Mouse (Mus musculus): ENCODE measurements at regions not wholly inside any gene's neighbourhood (a gene's known extent, or its start where the extent isn't known, plus 50 kb on each side); places are given as distances from the start of the nearest gene placed in this dataset.

- WGBS, result 76% methylated on average over 3 of the region's 3 CpGs
- H3K27me3 ChIP-seq (ENCODE audit: control insufficient read depth, insufficient read depth, low read length), result no peaks in the 10 kb centered on the region
- no peak overlapping the region for H3K4me3 ChIP-seq (replicated peaks; ENCODE audit: low read length)
- no peak overlapping the region for H3K27ac ChIP-seq (ENCODE audit: low read length)
- no peak overlapping the region for H3K4me2 ChIP-seq (ENCODE audit: low read depth, low read length)
- H3K9me3 ChIP-seq (replicated peaks; ENCODE audit: control insufficient read depth, low read length), result no peaks in the 10 kb centered on the region
- no peak for ATAC-seq (ENCODE audit: insufficient read depth, low FRiP score)
- no peaks in the 10 kb centered on the region for H3K36me3 ChIP-seq (ENCODE audit: control insufficient read depth, insufficient read depth, low read length)
- H3K4me1 ChIP-seq (ENCODE audit: control insufficient read depth, insufficient read depth, low read length), result no peaks in the 10 kb centered on the region
- no peak overlapping the region for H3K9ac ChIP-seq (ENCODE audit: low read length)
These were observed 662.0 kb downstream of the Stpg2 start for GRCm38 (mm10) chr3:139867499-139867898.

- no peaks in the 10 kb centered on the region for H3K36me3 ChIP-seq (ENCODE audit: control insufficient read depth, insufficient read depth, low read length)
- no peak overlapping the region for H3K9ac ChIP-seq (ENCODE audit: low read length)
- no peak overlapping the region for H3K4me3 ChIP-seq (replicated peaks; ENCODE audit: low read length)
- H3K9me3 ChIP-seq (replicated peaks; ENCODE audit: control insufficient read depth, low read length), result no peaks in the 10 kb centered on the region
- no peak for ATAC-seq (ENCODE audit: insufficient read depth, low FRiP score)
- H3K27me3 ChIP-seq (ENCODE audit: control insufficient read depth, insufficient read depth, low read length), result no peaks in the 10 kb centered on the region
- WGBS, result 75% methylated on average over 3 of the region's 3 CpGs
- H3K4me2 ChIP-seq (ENCODE audit: low read depth, low read length), result no peak overlapping the region
- H3K4me1 ChIP-seq (ENCODE audit: control insufficient read depth, insufficient read depth, low read length), result no peaks in the 10 kb centered on the region
- no peak overlapping the region for H3K27ac ChIP-seq (ENCODE audit: low read length)
These were observed 664.3 kb downstream of the Stpg2 start for GRCm38 (mm10) chr3:139869779-139870178.

- no peak overlapping the region for H3K27ac ChIP-seq (ENCODE audit: low read length)
- H3K27me3 ChIP-seq (ENCODE audit: control insufficient read depth, insufficient read depth, low read length), result no peaks in the 10 kb centered on the region
- no peak overlapping the region for H3K4me2 ChIP-seq (ENCODE audit: low read depth, low read length)
- H3K9ac ChIP-seq (ENCODE audit: low read length), result no peak overlapping the region
- no peaks in the 10 kb centered on the region for H3K36me3 ChIP-seq (ENCODE audit: control insufficient read depth, insufficient read depth, low read length)
- no peaks in the 10 kb centered on the region for H3K9me3 ChIP-seq (replicated peaks; ENCODE audit: control insufficient read depth, low read length)
- no peak for ATAC-seq (ENCODE audit: insufficient read depth, low FRiP score)
- 63% methylated on average over 14 of the region's 14 CpGs for WGBS
- H3K4me1 ChIP-seq (ENCODE audit: control insufficient read depth, insufficient read depth, low read length), result no peaks in the 10 kb centered on the region
- H3K4me3 ChIP-seq (replicated peaks; ENCODE audit: low read length), result no peak overlapping the region
These were observed 680.7 kb downstream of the Stpg2 start for GRCm38 (mm10) chr3:139885942-139886860.

GRCm38 (mm10) chr3:139887265-139887664, 681.8 kb downstream of the Stpg2 start:
- WGBS, result 51% methylated on average over 5 of the region's 5 CpGs
- no peak overlapping the region for H3K9ac ChIP-seq (ENCODE audit: low read length)
- no peak overlapping the region for H3K4me2 ChIP-seq (ENCODE audit: low read depth, low read length)
- no peak for ATAC-seq (ENCODE audit: insufficient read depth, low FRiP score)
- no peaks in the 10 kb centered on the region for H3K27me3 ChIP-seq (ENCODE audit: control insufficient read depth, insufficient read depth, low read length)
- H3K4me1 ChIP-seq (ENCODE audit: control insufficient read depth, insufficient read depth, low read length), result no peaks in the 10 kb centered on the region
- no peaks in the 10 kb centered on the region for H3K36me3 ChIP-seq (ENCODE audit: control insufficient read depth, insufficient read depth, low read length)
- no peak overlapping the region for H3K4me3 ChIP-seq (replicated peaks; ENCODE audit: low read length)
- no peaks in the 10 kb centered on the region for H3K9me3 ChIP-seq (replicated peaks; ENCODE audit: control insufficient read depth, low read length)
- H3K27ac ChIP-seq (ENCODE audit: low read length), result no peak overlapping the region

- 67% methylated on average over 1 of the region's 1 CpGs for WGBS
These were observed 683.0 kb downstream of the Stpg2 start for GRCm38 (mm10) chr3:139888537-139888936.

GRCm38 (mm10) chr3:139890186-139890585, 684.7 kb downstream of the Stpg2 start:
- H3K9me3 ChIP-seq (replicated peaks; ENCODE audit: control insufficient read depth, low read length), result no peaks in the 10 kb centered on the region
- ATAC-seq (ENCODE audit: insufficient read depth, low FRiP score), result no peak
- no peak overlapping the region for H3K9ac ChIP-seq (ENCODE audit: low read length)
- H3K27me3 ChIP-seq (ENCODE audit: control insufficient read depth, insufficient read depth, low read length), result no peaks in the 10 kb centered on the region
- WGBS, result 68% methylated on average over 2 of the region's 2 CpGs
- no peaks in the 10 kb centered on the region for H3K4me1 ChIP-seq (ENCODE audit: control insufficient read depth, insufficient read depth, low read length)
- no peaks in the 10 kb centered on the region for H3K36me3 ChIP-seq (ENCODE audit: control insufficient read depth, insufficient read depth, low read length)
- no peak overlapping the region for H3K4me2 ChIP-seq (ENCODE audit: low read depth, low read length)
- H3K4me3 ChIP-seq (replicated peaks; ENCODE audit: low read length), result no peak overlapping the region
- H3K27ac ChIP-seq (ENCODE audit: low read length), result no peak overlapping the region

More at GRCm38 (mm10) chr3:139888537-139888936, 683.0 kb downstream of the Stpg2 start:
- H3K27me3 ChIP-seq (ENCODE audit: control insufficient read depth, insufficient read depth, low read length), result no peaks in the 10 kb centered on the region
- no peak overlapping the region for H3K4me3 ChIP-seq (replicated peaks; ENCODE audit: low read length)
- no peaks in the 10 kb centered on the region for H3K4me1 ChIP-seq (ENCODE audit: control insufficient read depth, insufficient read depth, low read length)
- no peak for ATAC-seq (ENCODE audit: insufficient read depth, low FRiP score)
- no peaks in the 10 kb centered on the region for H3K36me3 ChIP-seq (ENCODE audit: control insufficient read depth, insufficient read depth, low read length)
- H3K4me2 ChIP-seq (ENCODE audit: low read depth, low read length), result no peak overlapping the region
- H3K9ac ChIP-seq (ENCODE audit: low read length), result no peak overlapping the region
- H3K27ac ChIP-seq (ENCODE audit: low read length), result no peak overlapping the region
- H3K9me3 ChIP-seq (replicated peaks; ENCODE audit: control insufficient read depth, low read length), result no peaks in the 10 kb centered on the region

GRCm38 (mm10) chr3:139897894-139898293, 692.4 kb downstream of the Stpg2 start:
- no peaks in the 10 kb centered on the region for H3K36me3 ChIP-seq (ENCODE audit: control insufficient read depth, insufficient read depth, low read length)
- H3K27ac ChIP-seq (ENCODE audit: low read length), result no peak overlapping the region
- H3K9me3 ChIP-seq (replicated peaks; ENCODE audit: control insufficient read depth, low read length), result no peaks in the 10 kb centered on the region
- no peak overlapping the region for H3K9ac ChIP-seq (ENCODE audit: low read length)
- H3K4me3 ChIP-seq (replicated peaks; ENCODE audit: low read length), result no peak overlapping the region
- H3K4me2 ChIP-seq (ENCODE audit: low read depth, low read length), result no peak overlapping the region
- WGBS, result 84% methylated on average over 5 of the region's 5 CpGs
- no peaks in the 10 kb centered on the region for H3K27me3 ChIP-seq (ENCODE audit: control insufficient read depth, insufficient read depth, low read length)
- H3K4me1 ChIP-seq (ENCODE audit: control insufficient read depth, insufficient read depth, low read length), result no peaks in the 10 kb centered on the region
- no peak for ATAC-seq (ENCODE audit: insufficient read depth, low FRiP score)

- H3K4me1 ChIP-seq (ENCODE audit: control insufficient read depth, insufficient read depth, low read length), result no peaks in the 10 kb centered on the region
- H3K9ac ChIP-seq (ENCODE audit: low read length), result no peak overlapping the region
- 34% methylated on average over 5 of the region's 5 CpGs for WGBS
- no peak overlapping the region for H3K4me3 ChIP-seq (replicated peaks; ENCODE audit: low read length)
- no peak overlapping the region for H3K4me2 ChIP-seq (ENCODE audit: low read depth, low read length)
- ATAC-seq (ENCODE audit: insufficient read depth, low FRiP score), result no peak
- H3K36me3 ChIP-seq (ENCODE audit: control insufficient read depth, insufficient read depth, low read length), result no peaks in the 10 kb centered on the region
- H3K9me3 ChIP-seq (replicated peaks; ENCODE audit: control insufficient read depth, low read length), result no peaks in the 10 kb centered on the region
- no peaks in the 10 kb centered on the region for H3K27me3 ChIP-seq (ENCODE audit: control insufficient read depth, insufficient read depth, low read length)
- no peak overlapping the region for H3K27ac ChIP-seq (ENCODE audit: low read length)
These were observed 693.7 kb downstream of the Stpg2 start for GRCm38 (mm10) chr3:139899213-139899612.

- no peaks in the 10 kb centered on the region for H3K9me3 ChIP-seq (replicated peaks; ENCODE audit: control insufficient read depth, low read length)
- WGBS, result 74% methylated on average over 2 of the region's 2 CpGs
These were observed 708.3 kb downstream of the Stpg2 start for GRCm38 (mm10) chr3:139913639-139914330.

More at GRCm38 (mm10) chr3:139913639-139914330, 708.3 kb downstream of the Stpg2 start:
- no peaks in the 10 kb centered on the region for H3K4me1 ChIP-seq (ENCODE audit: control insufficient read depth, insufficient read depth, low read length)
- H3K27ac ChIP-seq (ENCODE audit: low read length), result no peak overlapping the region
- no peak overlapping the region for H3K4me2 ChIP-seq (ENCODE audit: low read depth, low read length)
- H3K4me3 ChIP-seq (replicated peaks; ENCODE audit: low read length), result no peak overlapping the region
- no peaks in the 10 kb centered on the region for H3K27me3 ChIP-seq (ENCODE audit: control insufficient read depth, insufficient read depth, low read length)
- no peak overlapping the region for H3K9ac ChIP-seq (ENCODE audit: low read length)
- ATAC-seq (ENCODE audit: insufficient read depth, low FRiP score), result no peak
- H3K36me3 ChIP-seq (ENCODE audit: control insufficient read depth, insufficient read depth, low read length), result no peaks in the 10 kb centered on the region
